Mouse (Mus musculus): ENCODE data around the gene Rbpjl. TPM values are rescaled to one million over a fixed set of nuclear protein-coding genes. Genes with fewer than 3 reads are reported as not detected.

Rbpjl gene
- total and polyA plus RNA-seq, 2 experiments = 0.18 TPM; not detected in 1

GRCm38 (mm10) chr2:164443460-164444000 is 40.6 kb downstream of the Rbpjl start, which contains the start of gene Sdc4:
Sdc4 (minus strand) TSS chr2:164443887.
- Histone ChIP-seq H3K4me1 (ENCODE audit: control insufficient read depth, insufficient read depth, low read length) (peaks cover 9% of the 10 kb centered on the region), H3K27me3 (ENCODE audit: control insufficient read depth, insufficient read depth, low read length) (no peaks in the 10 kb centered on the region), H3K9ac (ENCODE audit: low read depth, low read length) (peak within 1 kb of the TSS; percentile 91), H3K27ac (replicated peaks; ENCODE audit: insufficient read depth, low read depth, low read length) (peak within 1 kb of the TSS; percentile 80), H3K79me2 (ENCODE audit: control insufficient read depth, insufficient read depth, low read length) (peaks cover 27% of the 10 kb centered on the region), H3K36me3 (ENCODE audit: control insufficient read depth, insufficient read depth, low read length) (peaks cover 15% of the 10 kb centered on the region; the same call in 1 of the 2 replicates), H3K4me3 (ENCODE audit: insufficient read depth, low read depth, low read length) (peak within 1 kb of the TSS; percentile 75)
- WGBS = 4% methylated on average over 18 of the region's 18 CpGs
- DNase-seq (ENCODE audit: extremely low read depth, low read depth, low spot score) = no peak
- TF ChIP-seq CTCF (IDR thresholded peaks at IDR 0.05; ENCODE audit: low read depth, low read length) = no peak
- no peak for TF ChIP-seq POLR2A (IDR thresholded peaks at IDR 0.05; ENCODE audit: extremely low read depth, insufficient read depth, low read length)

DNA sequence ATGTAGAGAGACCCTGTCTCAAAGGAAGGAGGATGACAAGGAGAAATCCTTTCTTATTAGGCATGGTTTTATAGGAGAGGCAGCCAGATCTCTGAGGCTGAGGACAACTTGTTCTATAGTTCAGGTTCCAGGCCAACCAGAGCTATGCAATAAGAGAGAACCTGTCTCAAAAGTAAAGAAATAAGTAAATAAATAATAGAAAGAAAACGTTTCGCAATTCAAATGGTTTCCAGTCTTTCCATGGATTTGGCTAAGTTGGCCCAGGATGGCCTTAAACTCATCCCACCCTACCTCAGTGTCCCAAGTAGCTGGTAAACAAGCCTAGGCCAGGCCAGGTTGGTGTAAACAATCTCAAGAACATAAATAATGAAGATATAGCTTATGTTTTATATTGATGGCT is 41.8 kb downstream of the Rbpjl start:
- 0 out of 2 replicates have a peak overlapping the region, but pooled peaks have one; percentile 37 for H3K9ac ChIP-seq (ENCODE audit: low read depth, low read length)
- DNase-seq (ENCODE audit: extremely low read depth, low read depth, low spot score) = peak; percentile 95
- H3K79me2 ChIP-seq (ENCODE audit: control insufficient read depth, insufficient read depth, low read length) = peaks cover 27% of the 10 kb centered on the region
- H3K27me3 ChIP-seq (ENCODE audit: control insufficient read depth, insufficient read depth, low read length) = no peaks in the 10 kb centered on the region
- H3K36me3 ChIP-seq (ENCODE audit: control insufficient read depth, insufficient read depth, low read length) = peaks cover 8% of the 10 kb centered on the region; the same call in 1 of the 2 replicates
- peak overlapping the region; percentile 80 for H3K27ac ChIP-seq (replicated peaks; ENCODE audit: insufficient read depth, low read depth, low read length)
- no peak for TF ChIP-seq CTCF (IDR thresholded peaks at IDR 0.05; ENCODE audit: low read depth, low read length)
- no peak for TF ChIP-seq POLR2A (IDR thresholded peaks at IDR 0.05; ENCODE audit: extremely low read depth, insufficient read depth, low read length)
- WGBS = 18% methylated on average over 2 of the region's 2 CpGs
- no peak overlapping the region for H3K4me3 ChIP-seq (ENCODE audit: insufficient read depth, low read depth, low read length)
- H3K4me1 ChIP-seq (ENCODE audit: control insufficient read depth, insufficient read depth, low read length) = peaks cover 15% of the 10 kb centered on the region

DNA sequence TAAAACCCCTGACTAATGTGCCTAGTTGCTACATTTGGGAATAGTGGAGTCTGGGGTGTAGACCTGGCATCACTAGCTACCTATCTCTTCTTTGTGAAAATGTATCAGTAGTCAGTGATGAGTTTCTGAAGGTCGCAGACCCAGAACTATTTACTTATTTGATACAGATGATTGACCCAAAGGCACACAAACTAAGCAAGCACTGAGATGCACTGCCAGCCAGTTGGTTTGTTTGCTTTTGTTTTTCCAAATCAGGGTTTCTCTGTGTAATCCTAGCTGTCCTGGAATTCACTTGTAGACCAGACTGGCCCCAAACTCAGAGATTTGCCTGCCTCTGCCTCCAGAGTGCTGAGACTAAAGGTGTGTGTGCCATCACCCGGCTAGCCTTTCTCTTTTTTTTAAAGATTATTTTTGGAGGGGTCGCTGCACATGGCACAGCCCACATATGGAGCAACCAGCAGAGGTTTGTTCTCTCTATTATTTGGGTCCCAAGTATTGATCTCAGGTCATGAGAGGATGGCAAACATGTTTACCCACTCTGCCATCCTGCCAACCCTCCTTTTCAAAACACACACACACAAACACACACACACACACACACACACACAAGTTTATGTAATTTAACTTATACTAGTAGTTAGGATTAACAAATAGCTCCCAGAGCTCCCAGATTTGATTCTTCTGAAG is 42.6 kb downstream of the Rbpjl start:
- Histone ChIP-seq H3K27ac (replicated peaks; ENCODE audit: insufficient read depth, low read depth, low read length) (peak overlapping the region; percentile 81), H3K9ac (ENCODE audit: low read depth, low read length) (no peak overlapping the region), H3K27me3 (ENCODE audit: control insufficient read depth, insufficient read depth, low read length) (no peaks in the 10 kb centered on the region), H3K4me1 (ENCODE audit: control insufficient read depth, insufficient read depth, low read length) (peaks cover 15% of the 10 kb centered on the region), H3K36me3 (ENCODE audit: control insufficient read depth, insufficient read depth, low read length) (peaks cover 2% of the 10 kb centered on the region; the same call in 1 of the 2 replicates), H3K4me3 (ENCODE audit: insufficient read depth, low read depth, low read length) (no peak overlapping the region), H3K79me2 (ENCODE audit: control insufficient read depth, insufficient read depth, low read length) (peaks cover 20% of the 10 kb centered on the region)
- TF ChIP-seq CTCF (IDR thresholded peaks at IDR 0.05; ENCODE audit: low read depth, low read length) = no peak
- TF ChIP-seq POLR2A (IDR thresholded peaks at IDR 0.05; ENCODE audit: extremely low read depth, insufficient read depth, low read length) = no peak
- WGBS = 32% methylated on average over 3 of the region's 3 CpGs
- peak; percentile 99 for DNase-seq (ENCODE audit: extremely low read depth, low read depth, low spot score)

- no peaks in the 10 kb centered on the region for H3K36me3 ChIP-seq (ENCODE audit: control insufficient read depth, insufficient read depth, low read length)
- H3K79me2 ChIP-seq (ENCODE audit: control insufficient read depth, insufficient read depth, low read length) = peaks cover 18% of the 10 kb centered on the region
- DNase-seq (ENCODE audit: extremely low read depth, low read depth, low spot score) = peak; percentile 86
- peak overlapping the region; percentile 86 for H3K27ac ChIP-seq (replicated peaks; ENCODE audit: insufficient read depth, low read depth, low read length)
- WGBS = 20% methylated on average over 3 of the region's 3 CpGs
- no peak overlapping the region for H3K9ac ChIP-seq (ENCODE audit: low read depth, low read length)
- H3K4me3 ChIP-seq (ENCODE audit: insufficient read depth, low read depth, low read length) = no peak overlapping the region
- peaks cover 15% of the 10 kb centered on the region for H3K4me1 ChIP-seq (ENCODE audit: control insufficient read depth, insufficient read depth, low read length)
- H3K27me3 ChIP-seq (ENCODE audit: control insufficient read depth, insufficient read depth, low read length) = no peaks in the 10 kb centered on the region
- TF ChIP-seq POLR2A (IDR thresholded peaks at IDR 0.05; ENCODE audit: extremely low read depth, insufficient read depth, low read length) = no peak
- no peak for TF ChIP-seq CTCF (IDR thresholded peaks at IDR 0.05; ENCODE audit: low read depth, low read length)
Observed at GRCm38 (mm10) chr2:164446086-164446469, 43.1 kb downstream of the Rbpjl start.

GRCm38 (mm10) chr2:164448140-164448539 is 45.2 kb downstream of the Rbpjl start:
- Histone ChIP-seq H3K36me3 (ENCODE audit: control insufficient read depth, insufficient read depth, low read length) (no peaks in the 10 kb centered on the region), H3K4me1 (ENCODE audit: control insufficient read depth, insufficient read depth, low read length) (peaks cover 15% of the 10 kb centered on the region), H3K79me2 (ENCODE audit: control insufficient read depth, insufficient read depth, low read length) (no peaks in the 10 kb centered on the region), H3K27me3 (ENCODE audit: control insufficient read depth, insufficient read depth, low read length) (no peaks in the 10 kb centered on the region), H3K4me3 (ENCODE audit: insufficient read depth, low read depth, low read length) (no peak overlapping the region), H3K9ac (ENCODE audit: low read depth, low read length) (no peak overlapping the region), H3K27ac (replicated peaks; ENCODE audit: insufficient read depth, low read depth, low read length) (peak overlapping the region; percentile 58)
- TF ChIP-seq CTCF (IDR thresholded peaks at IDR 0.05; ENCODE audit: low read depth, low read length) = no peak
- 52% methylated on average over 1 of the region's 1 CpGs for WGBS
- DNase-seq (ENCODE audit: extremely low read depth, low read depth, low spot score) = peak; percentile 82

GRCm38 (mm10) chr2:164448921-164449320 is 46.0 kb downstream of the Rbpjl start:
- Histone ChIP-seq H3K27ac (replicated peaks; ENCODE audit: insufficient read depth, low read depth, low read length) (0 out of 2 replicates have a peak overlapping the region, but pooled peaks have one; percentile 18), H3K4me3 (ENCODE audit: insufficient read depth, low read depth, low read length) (no peak overlapping the region), H3K27me3 (ENCODE audit: control insufficient read depth, insufficient read depth, low read length) (no peaks in the 10 kb centered on the region), H3K79me2 (ENCODE audit: control insufficient read depth, insufficient read depth, low read length) (no peaks in the 10 kb centered on the region), H3K9ac (ENCODE audit: low read depth, low read length) (no peak overlapping the region), H3K36me3 (ENCODE audit: control insufficient read depth, insufficient read depth, low read length) (no peaks in the 10 kb centered on the region), H3K4me1 (ENCODE audit: control insufficient read depth, insufficient read depth, low read length) (peaks cover 16% of the 10 kb centered on the region)
- TF ChIP-seq CTCF (IDR thresholded peaks at IDR 0.05; ENCODE audit: low read depth, low read length) = no peak
- TF ChIP-seq POLR2A (IDR thresholded peaks at IDR 0.05; ENCODE audit: extremely low read depth, insufficient read depth, low read length) = no peak
- DNase-seq (ENCODE audit: extremely low read depth, low read depth, low spot score) = peak; percentile 34
- 45% methylated on average over 5 of the region's 5 CpGs for WGBS

All from liver, adult 2 months (tissue).